Mouse (Mus musculus): ENCODE data around the gene Lima1. TPM values are rescaled to one million over a fixed set of nuclear protein-coding genes. Genes with fewer than 3 reads are reported as not detected.
"Not testable (repeated sequence)": the region's sequence is repeated elsewhere in the genome, so short reads cannot be mapped to it uniquely, and the experiment has no call there.

Lima1 gene
- polyA plus RNA-seq, 1 experiment, result 29.7 TPM

DNA sequence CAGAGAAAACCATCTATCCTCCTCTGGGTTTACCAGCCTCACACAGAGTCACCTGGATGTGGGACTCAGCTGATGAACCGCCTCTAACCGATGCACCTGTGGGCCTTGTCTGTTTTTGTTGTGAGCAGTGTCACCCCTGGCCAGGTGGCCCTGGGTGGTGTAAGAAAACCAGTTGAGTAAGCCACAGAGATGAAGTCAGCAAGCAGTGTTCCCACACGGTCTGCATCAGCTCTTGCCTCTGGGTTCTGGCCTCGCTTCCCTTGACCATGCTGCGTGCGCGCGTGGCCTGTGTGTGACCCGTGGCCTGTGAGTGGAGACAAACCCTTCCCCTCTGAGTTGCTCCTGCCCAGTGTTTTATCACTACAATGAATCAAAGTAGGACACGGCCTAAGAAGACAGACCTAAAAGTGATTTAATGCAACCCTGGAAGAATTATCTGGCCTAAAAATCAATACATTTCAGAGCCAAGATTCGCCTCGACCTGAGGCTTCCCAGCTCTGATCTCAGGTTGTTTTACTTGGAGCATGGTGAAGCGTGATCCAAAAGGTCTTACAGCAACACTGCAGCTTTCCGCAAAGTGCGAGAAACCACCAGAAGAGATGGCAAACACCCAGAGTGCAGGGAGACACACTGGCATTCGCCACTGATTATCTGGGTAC, 96.5 kb downstream of the Lima1 start:
- TF ChIP-seq CTCF (IDR thresholded peaks at IDR 0.05; ENCODE audit: insufficient read depth, low read length) (no peak), POLR2A (IDR thresholded peaks at IDR 0.05; ENCODE audit: borderline replicate concordance, extremely low read depth, low read depth, low read length) (no peak)
- 91% methylated on average over 16 of the region's 16 CpGs for WGBS
- H3K4me3 ChIP-seq (replicated peaks; ENCODE audit: extremely low read depth, low read depth, low read length), result no peak overlapping the region
- H3K4me1 ChIP-seq (ENCODE audit: control insufficient read depth, insufficient read depth, low read length), result no peaks in the 10 kb centered on the region
- DNase-seq, result no peak

DNA sequence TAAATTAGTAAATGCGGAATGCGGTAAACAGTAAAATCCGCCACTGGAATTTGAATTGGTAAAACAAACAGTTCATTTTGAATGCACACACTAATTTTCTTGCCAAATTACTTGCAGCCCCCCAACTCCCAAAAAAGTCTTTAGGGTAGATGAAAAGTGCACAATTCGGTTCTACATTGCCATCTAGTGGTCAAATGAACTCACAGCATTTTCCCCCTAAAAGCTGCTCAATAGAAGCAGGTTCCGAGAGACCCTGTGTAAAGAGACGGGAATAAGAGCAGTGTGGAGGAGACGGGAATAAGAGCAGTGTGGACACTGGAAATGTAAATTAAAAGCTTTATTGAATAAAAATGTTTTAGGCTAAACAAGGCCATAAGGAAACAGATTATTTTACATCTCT, 97.1 kb downstream of the Lima1 start:
- 38% methylated on average over 7 of the region's 7 CpGs for WGBS
- no peak overlapping the region for H3K4me3 ChIP-seq (replicated peaks; ENCODE audit: extremely low read depth, low read depth, low read length)
- no peak for DNase-seq

DNA sequence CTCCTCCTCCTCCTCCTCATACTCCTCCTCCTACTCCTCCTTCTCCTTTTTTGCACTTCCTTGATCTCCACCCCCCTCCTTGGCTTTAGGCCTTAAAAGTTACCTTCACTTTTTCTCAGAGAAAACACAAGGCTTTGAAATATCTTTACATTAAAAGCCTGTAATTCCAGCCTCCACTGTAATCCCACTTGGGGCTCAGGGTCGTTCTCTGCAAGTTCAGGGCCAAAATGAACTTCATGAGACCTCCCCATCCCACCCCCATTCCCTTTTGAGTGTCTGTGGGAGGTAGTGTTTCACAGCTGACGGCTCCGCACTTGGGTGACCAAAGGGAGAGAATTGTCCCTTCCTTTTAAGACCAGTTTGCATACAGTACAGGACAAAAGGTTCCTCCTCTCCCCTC, 102.3 kb downstream of the Lima1 start:
- DNase-seq, result no peak
- WGBS, result 41% methylated on average over 3 of the region's 3 CpGs
- Histone ChIP-seq H3K4me1 (ENCODE audit: control insufficient read depth, insufficient read depth, low read length) (peaks cover 2% of the 10 kb centered on the region; the same call in 1 of the 2 replicates), H3K4me3 (replicated peaks; ENCODE audit: extremely low read depth, low read depth, low read length) (no peak overlapping the region)
- no peak for TF ChIP-seq CTCF (IDR thresholded peaks at IDR 0.05; ENCODE audit: insufficient read depth, low read length)
- TF ChIP-seq POLR2A (IDR thresholded peaks at IDR 0.05; ENCODE audit: borderline replicate concordance, extremely low read depth, low read depth, low read length), result no peak

More for the DNA sequence above, 97.1 kb downstream of the Lima1 start:
- no peaks in the 10 kb centered on the region for H3K4me1 ChIP-seq (ENCODE audit: control insufficient read depth, insufficient read depth, low read length)
- no peak for TF ChIP-seq POLR2A (IDR thresholded peaks at IDR 0.05; ENCODE audit: borderline replicate concordance, extremely low read depth, low read depth, low read length)
- no peak for TF ChIP-seq CTCF (IDR thresholded peaks at IDR 0.05; ENCODE audit: insufficient read depth, low read length)

DNA sequence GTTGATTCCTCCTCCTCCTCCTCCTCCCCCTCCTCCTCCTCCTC, 102.6 kb downstream of the Lima1 start, which contains the start of gene Cers5:
TSS of gene Cers5 (minus strand) at position 5 of the 44 bp plus-strand sequence.
- H3K4me3 ChIP-seq (replicated peaks; ENCODE audit: extremely low read depth, low read depth, low read length), result peak within 1 kb of the TSS; percentile 79
- H3K4me1 ChIP-seq (ENCODE audit: control insufficient read depth, insufficient read depth, low read length), result not testable (repeated sequence)

DNA sequence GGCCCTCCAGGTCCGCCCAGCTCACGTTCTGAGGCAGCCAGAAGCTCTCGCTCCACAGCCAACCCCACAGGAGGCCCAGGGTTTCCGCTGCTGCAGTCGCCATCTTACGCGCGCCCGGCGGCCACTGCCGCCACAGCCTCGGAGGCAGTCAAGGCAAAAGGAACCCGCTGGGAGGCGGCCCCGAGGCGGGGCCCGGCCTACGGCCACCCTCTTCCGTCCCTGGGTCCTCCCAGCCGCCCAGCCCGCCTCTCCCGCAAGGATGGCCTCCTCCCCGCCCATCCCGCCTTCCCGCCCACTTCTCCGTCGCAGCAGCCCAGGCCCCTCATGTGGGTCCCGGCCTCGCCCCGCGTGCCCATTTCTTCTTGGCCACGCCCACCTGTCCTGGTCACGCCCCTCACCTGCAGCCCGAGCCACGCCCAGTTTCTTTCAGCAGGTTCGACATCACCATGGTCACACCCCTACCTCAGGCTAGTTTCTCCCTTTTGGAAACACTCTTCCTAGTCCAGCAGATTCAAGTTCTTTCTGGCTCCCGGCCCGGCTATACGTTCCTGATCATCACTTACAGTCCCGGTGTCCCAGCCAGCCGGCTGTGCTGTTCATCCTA, 102.9 kb downstream of the Lima1 start:
- peak; percentile 90 for DNase-seq
- TF ChIP-seq POLR2A (IDR thresholded peaks at IDR 0.05; ENCODE audit: borderline replicate concordance, extremely low read depth, low read depth, low read length), result peak; percentile 93
- TF ChIP-seq CTCF (IDR thresholded peaks at IDR 0.05; ENCODE audit: insufficient read depth, low read length), result no peak
- Histone ChIP-seq H3K4me1 (ENCODE audit: control insufficient read depth, insufficient read depth, low read length) (peaks cover 2% of the 10 kb centered on the region; the same call in 1 of the 2 replicates), H3K4me3 (replicated peaks; ENCODE audit: extremely low read depth, low read depth, low read length) (peak overlapping the region; percentile 79)
- WGBS, result under 1% methylated on average over 41 of the region's 41 CpGs

More for the DNA sequence above, 102.6 kb downstream of the Lima1 start, which contains the start of gene Cers5:
- DNase-seq, result not testable (repeated sequence)

DNA sequence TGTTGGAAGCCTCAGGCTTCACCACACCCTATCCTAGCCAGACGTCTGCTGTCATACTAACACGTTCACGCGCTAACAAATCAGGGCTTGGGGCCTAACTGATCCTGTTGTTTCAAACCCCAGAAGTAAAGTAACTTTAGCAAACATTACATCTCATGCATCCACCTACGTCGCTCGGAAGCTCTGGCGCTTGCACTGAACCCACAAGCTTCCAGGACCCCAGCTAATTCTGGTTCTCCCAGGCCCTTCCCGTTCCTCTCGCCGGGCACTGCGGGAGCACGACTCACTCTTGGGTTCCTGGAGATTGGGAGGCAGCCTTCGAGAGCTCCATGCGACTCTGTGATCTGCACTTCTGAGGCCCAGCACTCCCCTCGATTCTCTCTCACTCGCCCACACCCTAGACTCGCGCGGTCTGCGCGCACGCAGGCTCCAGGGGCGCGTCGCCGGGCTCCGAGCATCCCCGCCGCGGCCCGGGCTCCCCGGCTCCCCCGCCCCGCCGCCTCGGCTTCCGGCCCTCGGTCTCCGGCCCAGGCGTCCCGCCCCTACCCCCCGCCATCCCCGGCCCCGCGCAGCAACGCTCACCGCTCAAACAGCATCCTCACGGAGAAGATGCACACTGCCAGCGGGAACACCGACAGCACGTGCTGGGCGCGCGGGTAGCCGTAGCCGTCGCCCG, 103.5 kb downstream of the Lima1 start:
- peak; percentile 50 for DNase-seq
- Histone ChIP-seq H3K4me3 (replicated peaks; ENCODE audit: extremely low read depth, low read depth, low read length) (peak overlapping the region; percentile 79), H3K4me1 (ENCODE audit: control insufficient read depth, insufficient read depth, low read length) (peaks cover 2% of the 10 kb centered on the region; the same call in 1 of the 2 replicates)
- WGBS, result under 1% methylated on average over 59 of the region's 59 CpGs
- TF ChIP-seq CTCF (IDR thresholded peaks at IDR 0.05; ENCODE audit: insufficient read depth, low read length) (no peak), POLR2A (IDR thresholded peaks at IDR 0.05; ENCODE audit: borderline replicate concordance, extremely low read depth, low read depth, low read length) (no peak)

DNA sequence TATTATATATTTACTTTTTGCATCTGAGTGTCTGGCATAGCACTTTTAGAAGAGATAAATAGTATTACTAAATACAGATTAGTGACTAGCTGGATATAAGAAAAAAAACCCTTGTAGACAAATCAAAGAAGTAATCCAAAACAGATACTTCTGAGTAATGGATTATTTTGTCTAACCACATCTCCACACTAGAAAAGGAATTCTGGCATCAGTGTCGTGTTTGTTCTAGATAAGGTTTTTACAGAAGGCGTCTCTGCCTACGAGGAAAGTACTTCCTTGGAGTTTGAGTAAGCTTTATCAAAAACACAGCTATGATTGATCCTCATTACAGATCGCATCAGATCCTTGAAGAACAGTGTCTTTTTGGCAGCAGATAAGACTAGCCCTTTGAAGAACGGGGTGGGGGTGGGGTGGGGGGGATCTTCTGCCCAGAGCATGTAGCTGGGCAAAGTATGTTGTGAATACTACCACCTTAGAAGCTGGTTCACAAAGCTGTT, 104.2 kb downstream of the Lima1 start:
- Histone ChIP-seq H3K4me3 (replicated peaks; ENCODE audit: extremely low read depth, low read depth, low read length) (peak overlapping the region; percentile 79), H3K4me1 (ENCODE audit: control insufficient read depth, insufficient read depth, low read length) (peaks cover 2% of the 10 kb centered on the region; the same call in 1 of the 2 replicates)
- TF ChIP-seq CTCF (IDR thresholded peaks at IDR 0.05; ENCODE audit: insufficient read depth, low read length) (no peak), POLR2A (IDR thresholded peaks at IDR 0.05; ENCODE audit: borderline replicate concordance, extremely low read depth, low read depth, low read length) (no peak)
- 7% methylated on average over 5 of the region's 5 CpGs for WGBS
- no peak for DNase-seq

DNA sequence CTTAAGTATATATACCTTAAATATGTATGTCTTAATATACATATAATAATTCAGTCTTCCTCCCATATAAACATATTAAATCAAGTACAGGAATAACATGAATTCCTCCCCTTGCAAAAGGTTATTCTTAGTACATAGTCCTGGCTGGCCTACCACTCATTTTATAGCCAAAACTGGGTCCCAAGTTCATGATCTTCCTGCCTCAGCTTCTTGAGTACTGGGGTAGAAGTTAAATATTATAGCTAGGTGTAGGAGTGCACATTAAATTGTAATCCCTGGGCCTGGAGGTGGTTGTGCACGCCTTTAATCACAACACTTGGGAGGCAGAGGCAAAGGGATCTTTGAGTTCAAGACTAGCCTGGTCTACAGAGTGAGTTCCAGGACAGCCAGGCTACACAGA, 106.5 kb downstream of the Lima1 start:
- DNase-seq, result no peak
- TF ChIP-seq POLR2A (IDR thresholded peaks at IDR 0.05; ENCODE audit: borderline replicate concordance, extremely low read depth, low read depth, low read length), result no peak
- H3K4me3 ChIP-seq (replicated peaks; ENCODE audit: extremely low read depth, low read depth, low read length), result no peak overlapping the region
- H3K4me1 ChIP-seq (ENCODE audit: control insufficient read depth, insufficient read depth, low read length), result peaks cover 2% of the 10 kb centered on the region; the same call in 1 of the 2 replicates
- WGBS, result 87% methylated on average over 1 of the region's 1 CpGs

DNA sequence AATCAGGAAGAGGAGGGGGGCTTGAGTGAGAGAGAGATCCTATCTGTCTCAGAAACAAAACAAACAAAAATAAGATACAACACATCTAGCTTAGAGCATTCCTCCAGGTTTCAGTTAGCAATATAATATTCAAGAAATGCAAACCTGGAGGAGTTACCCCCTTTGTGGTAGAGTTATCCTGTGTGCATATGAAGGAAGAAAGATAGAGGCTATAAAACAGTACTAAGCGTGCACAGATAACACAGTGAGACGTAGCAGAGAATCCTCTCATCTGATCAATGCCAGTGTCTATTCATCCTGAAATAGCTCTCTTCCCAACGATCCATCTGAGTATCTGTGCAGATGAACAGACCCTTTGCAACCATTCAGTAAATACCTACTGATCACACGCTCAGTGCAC, 107.8 kb downstream of the Lima1 start:
- peaks cover 2% of the 10 kb centered on the region; the same call in 1 of the 2 replicates for H3K4me1 ChIP-seq (ENCODE audit: control insufficient read depth, insufficient read depth, low read length)
- H3K4me3 ChIP-seq (replicated peaks; ENCODE audit: extremely low read depth, low read depth, low read length), result no peak overlapping the region
- TF ChIP-seq POLR2A (IDR thresholded peaks at IDR 0.05; ENCODE audit: borderline replicate concordance, extremely low read depth, low read depth, low read length), result no peak
- TF ChIP-seq CTCF (IDR thresholded peaks at IDR 0.05; ENCODE audit: insufficient read depth, low read length), result no peak
- WGBS, result 85% methylated on average over 4 of the region's 4 CpGs
- no peak for DNase-seq

DNA sequence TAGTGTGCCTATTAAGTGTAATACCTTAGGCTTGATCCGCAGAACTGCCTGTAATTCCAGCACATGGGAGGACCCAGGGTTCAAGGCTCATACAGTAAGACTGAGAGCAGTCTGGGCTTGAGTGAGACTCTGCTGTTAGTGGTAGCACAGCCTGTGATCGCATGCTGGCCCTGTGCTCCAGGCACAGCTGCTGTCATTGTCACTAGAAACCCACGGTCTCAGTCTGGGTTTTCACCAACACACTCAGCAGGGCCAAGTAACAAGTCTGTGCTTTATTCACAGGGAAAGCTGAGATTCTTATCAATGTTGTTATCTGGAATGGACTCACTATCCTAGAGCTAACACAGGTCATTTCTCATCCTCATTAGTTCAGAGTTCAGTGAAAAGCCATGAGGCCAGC, 121.1 kb downstream of the Lima1 start:
- no peak for TF ChIP-seq CTCF (IDR thresholded peaks at IDR 0.05; ENCODE audit: insufficient read depth, low read length)
- no peak for TF ChIP-seq POLR2A (IDR thresholded peaks at IDR 0.05; ENCODE audit: borderline replicate concordance, extremely low read depth, low read depth, low read length)
- H3K4me3 ChIP-seq (replicated peaks; ENCODE audit: extremely low read depth, low read depth, low read length), result no peak overlapping the region
- no peak for DNase-seq
- H3K4me1 ChIP-seq (ENCODE audit: control insufficient read depth, insufficient read depth, low read length), result no peaks in the 10 kb centered on the region
- 61% methylated on average over 3 of the region's 3 CpGs for WGBS
